Mouse (Mus musculus): ENCODE measurements around the gene Polr2i. TPM values are rescaled to one million over a fixed set of nuclear protein-coding genes. Genes with fewer than 3 reads are reported as not detected.

Gene Polr2i
- polyA plus RNA-seq, 1 experiment: 86.9 TPM

DNA sequence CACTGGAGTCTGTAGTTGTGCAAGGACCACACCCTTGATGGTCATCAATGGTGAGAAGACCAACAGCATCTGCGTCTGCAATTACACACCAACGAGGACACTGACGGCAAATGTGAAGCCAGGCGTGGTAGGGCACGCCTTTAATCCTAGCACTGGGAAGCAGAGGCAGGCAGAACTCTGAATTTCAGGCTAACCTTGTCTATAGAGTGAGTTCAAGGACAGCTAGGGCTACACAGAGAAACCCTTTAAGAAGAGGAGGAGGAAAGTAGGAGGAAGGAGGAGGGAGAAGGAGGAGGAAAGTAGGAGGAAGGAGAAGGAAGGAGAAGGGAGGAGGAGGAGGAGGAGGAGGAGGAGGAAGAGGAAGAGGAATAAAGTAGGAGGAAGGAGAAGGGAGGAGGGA lies 33.8 kb downstream of the Polr2i start:
- no peak for TF ChIP-seq POLR2A (IDR thresholded peaks at IDR 0.05; ENCODE audit: low read depth, low read length)
- TF ChIP-seq CTCF (IDR thresholded peaks at IDR 0.05; ENCODE audit: extremely low read depth, insufficient read length, insufficient replicate concordance, low read depth, low read length): no peak
- H3K4me1 ChIP-seq (ENCODE audit: control insufficient read depth, insufficient read depth, insufficient read length, low read length): no peaks in the 10 kb centered on the region
- 0 out of 2 replicates have a peak, but pooled peaks cover 1% of the 10 kb centered on the region for H3K36me3 ChIP-seq (ENCODE audit: control insufficient read depth, insufficient read depth, low read length)
- 90% methylated on average over 5 of the region's 5 CpGs for WGBS
- H3K27me3 ChIP-seq (ENCODE audit: control insufficient read depth, insufficient read depth, low read length): no peaks in the 10 kb centered on the region
- no peak overlapping the region for H3K4me3 ChIP-seq (ENCODE audit: low read depth, low read length)
- no peak overlapping the region for H3K27ac ChIP-seq (ENCODE audit: insufficient read depth, low read depth, low read length)

DNA sequence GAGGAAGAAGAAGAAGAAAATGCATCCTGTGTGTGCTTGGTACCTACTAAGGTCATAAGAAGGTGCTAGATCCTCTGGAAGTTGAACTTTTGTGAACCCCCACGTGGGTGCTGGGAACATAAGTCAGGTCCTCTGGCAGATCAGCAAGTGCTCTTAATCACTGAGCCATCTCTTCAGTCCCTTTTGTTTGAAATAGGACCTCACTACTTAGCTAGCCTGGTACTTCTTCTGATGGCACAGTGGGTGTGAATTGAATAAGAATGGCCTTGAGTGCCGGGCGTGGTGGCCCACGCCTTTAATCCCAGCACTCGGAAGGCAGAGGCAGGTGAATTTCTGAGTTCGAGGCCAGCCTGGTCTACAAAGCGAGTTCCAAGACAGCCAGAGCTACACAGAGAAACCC lies 34.2 kb downstream of the Polr2i start:
- H3K27me3 ChIP-seq (ENCODE audit: control insufficient read depth, insufficient read depth, low read length): no peaks in the 10 kb centered on the region
- no peak for TF ChIP-seq CTCF (IDR thresholded peaks at IDR 0.05; ENCODE audit: extremely low read depth, insufficient read length, insufficient replicate concordance, low read depth, low read length)
- no peak for TF ChIP-seq POLR2A (IDR thresholded peaks at IDR 0.05; ENCODE audit: low read depth, low read length)
- H3K4me1 ChIP-seq (ENCODE audit: control insufficient read depth, insufficient read depth, insufficient read length, low read length): no peaks in the 10 kb centered on the region
- 0 out of 2 replicates have a peak, but pooled peaks cover 1% of the 10 kb centered on the region for H3K36me3 ChIP-seq (ENCODE audit: control insufficient read depth, insufficient read depth, low read length)
- H3K27ac ChIP-seq (ENCODE audit: insufficient read depth, low read depth, low read length): no peak overlapping the region
- no peak overlapping the region for H3K4me3 ChIP-seq (ENCODE audit: low read depth, low read length)
- 89% methylated on average over 7 of the region's 7 CpGs for WGBS

DNA sequence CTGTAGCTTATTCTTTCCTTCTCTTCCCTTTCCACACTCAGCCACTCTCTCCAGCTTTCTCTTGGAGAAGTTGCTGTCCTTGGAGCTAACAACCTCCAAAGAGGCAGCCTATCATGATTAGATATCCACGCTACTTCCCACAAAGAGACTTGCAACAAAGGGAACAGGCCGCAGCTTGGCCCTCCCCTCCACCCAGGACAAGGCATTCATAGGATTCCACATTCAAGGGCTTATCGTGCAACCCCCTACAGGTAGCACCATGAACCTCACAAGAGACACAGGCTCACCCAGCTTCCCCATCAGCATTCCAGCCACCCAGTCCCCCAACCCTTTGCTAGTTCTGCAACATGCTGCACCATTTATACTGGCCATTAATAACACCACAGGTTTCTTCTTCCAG lies 35.0 kb downstream of the Polr2i start:
- H3K4me3 ChIP-seq (ENCODE audit: low read depth, low read length): no peak overlapping the region
- H3K4me1 ChIP-seq (ENCODE audit: control insufficient read depth, insufficient read depth, insufficient read length, low read length): no peaks in the 10 kb centered on the region
- 88% methylated on average over 3 of the region's 3 CpGs for WGBS
- H3K27ac ChIP-seq (ENCODE audit: insufficient read depth, low read depth, low read length): no peak overlapping the region
- 0 out of 2 replicates have a peak, but pooled peaks cover 1% of the 10 kb centered on the region for H3K36me3 ChIP-seq (ENCODE audit: control insufficient read depth, insufficient read depth, low read length)
- no peaks in the 10 kb centered on the region for H3K27me3 ChIP-seq (ENCODE audit: control insufficient read depth, insufficient read depth, low read length)
- no peak for TF ChIP-seq POLR2A (IDR thresholded peaks at IDR 0.05; ENCODE audit: low read depth, low read length)
- TF ChIP-seq CTCF (IDR thresholded peaks at IDR 0.05; ENCODE audit: extremely low read depth, insufficient read length, insufficient replicate concordance, low read depth, low read length): no peak

DNA sequence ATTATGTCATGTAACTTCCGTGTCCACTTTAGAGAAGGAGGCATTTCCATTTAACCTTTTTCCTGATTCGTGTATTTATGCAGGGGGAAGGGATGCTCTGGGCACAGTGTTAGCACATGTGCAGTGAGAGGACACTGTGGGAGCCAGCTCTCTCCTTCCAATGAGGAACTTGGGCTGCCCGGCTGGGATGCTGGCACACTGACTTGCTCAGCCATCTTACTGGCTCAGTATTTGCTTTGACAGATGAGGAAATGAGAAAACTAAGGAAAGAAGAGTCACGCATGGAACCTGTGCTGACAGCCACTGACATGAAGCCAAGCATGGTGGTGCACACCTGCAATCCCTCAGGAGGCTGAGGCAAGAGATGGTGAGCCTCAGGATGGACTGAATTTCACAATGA lies 37.9 kb downstream of the Polr2i start:
- H3K4me1 ChIP-seq (ENCODE audit: control insufficient read depth, insufficient read depth, insufficient read length, low read length): no peaks in the 10 kb centered on the region
- H3K4me3 ChIP-seq (ENCODE audit: low read depth, low read length): no peak overlapping the region
- WGBS: 85% methylated on average over 4 of the region's 4 CpGs
- H3K36me3 ChIP-seq (ENCODE audit: control insufficient read depth, insufficient read depth, low read length): 0 out of 2 replicates have a peak, but pooled peaks cover 1% of the 10 kb centered on the region
- no peak overlapping the region for H3K27ac ChIP-seq (ENCODE audit: insufficient read depth, low read depth, low read length)
- no peaks in the 10 kb centered on the region for H3K27me3 ChIP-seq (ENCODE audit: control insufficient read depth, insufficient read depth, low read length)
- no peak for TF ChIP-seq CTCF (IDR thresholded peaks at IDR 0.05; ENCODE audit: extremely low read depth, insufficient read length, insufficient replicate concordance, low read depth, low read length)
- TF ChIP-seq POLR2A (IDR thresholded peaks at IDR 0.05; ENCODE audit: low read depth, low read length): no peak

DNA sequence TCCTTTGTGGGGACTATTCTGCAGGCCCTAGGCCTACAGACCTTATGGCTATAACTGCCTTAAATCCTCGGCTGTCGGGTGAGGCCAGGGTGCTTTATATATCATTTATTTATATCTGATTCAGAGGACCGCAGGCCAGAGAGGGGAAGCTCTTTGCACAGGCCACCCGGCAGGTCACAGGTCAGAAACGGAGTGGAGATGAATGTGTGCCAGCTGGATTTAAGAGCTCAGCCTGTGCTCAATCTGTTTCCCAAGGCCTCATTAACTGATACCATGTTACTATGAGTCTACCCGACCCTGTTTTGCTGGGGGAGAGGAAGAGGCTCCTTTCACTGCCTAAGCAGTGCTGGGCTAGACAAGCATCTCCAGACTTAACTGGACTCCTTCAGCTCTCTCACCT lies 42.6 kb downstream of the Polr2i start:
- Histone ChIP-seq H3K27me3 (ENCODE audit: control insufficient read depth, insufficient read depth, low read length) (no peaks in the 10 kb centered on the region), H3K4me3 (ENCODE audit: low read depth, low read length) (no peak overlapping the region), H3K36me3 (ENCODE audit: control insufficient read depth, insufficient read depth, low read length) (no peaks in the 10 kb centered on the region), H3K27ac (ENCODE audit: insufficient read depth, low read depth, low read length) (no peak overlapping the region), H3K4me1 (ENCODE audit: control insufficient read depth, insufficient read depth, insufficient read length, low read length) (no peaks in the 10 kb centered on the region)
- TF ChIP-seq POLR2A (IDR thresholded peaks at IDR 0.05; ENCODE audit: low read depth, low read length): no peak
- TF ChIP-seq CTCF (IDR thresholded peaks at IDR 0.05; ENCODE audit: extremely low read depth, insufficient read length, insufficient replicate concordance, low read depth, low read length): no peak
- 80% methylated on average over 6 of the region's 6 CpGs for WGBS

DNA sequence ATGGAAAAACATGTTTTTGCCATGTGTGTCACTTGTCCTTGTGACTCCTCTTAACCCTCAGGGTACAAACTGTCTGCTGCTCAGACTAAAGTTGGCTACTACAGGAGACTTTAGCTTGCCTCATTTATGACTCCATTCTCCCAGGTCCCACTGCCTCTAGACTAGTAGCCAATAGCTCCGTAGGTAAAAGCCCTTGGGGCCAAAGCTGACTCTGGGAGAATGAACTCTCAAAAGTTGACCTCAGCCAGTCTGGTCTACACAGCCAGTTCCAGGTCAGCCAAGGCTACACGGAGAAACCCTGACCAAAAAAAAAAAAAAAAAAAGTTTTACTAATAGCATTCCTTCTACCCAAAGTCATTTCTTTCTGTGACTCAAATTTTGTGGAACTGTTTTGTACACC lies 47.2 kb downstream of the Polr2i start:
- H3K4me1 ChIP-seq (ENCODE audit: control insufficient read depth, insufficient read depth, insufficient read length, low read length): peaks cover 2% of the 10 kb centered on the region
- no peak overlapping the region for H3K27ac ChIP-seq (ENCODE audit: insufficient read depth, low read depth, low read length)
- 46% methylated on average over 2 of the region's 2 CpGs for WGBS
- H3K4me3 ChIP-seq (ENCODE audit: low read depth, low read length): no peak overlapping the region
- H3K36me3 ChIP-seq (ENCODE audit: control insufficient read depth, insufficient read depth, low read length): no peaks in the 10 kb centered on the region
- no peaks in the 10 kb centered on the region for H3K27me3 ChIP-seq (ENCODE audit: control insufficient read depth, insufficient read depth, low read length)
- TF ChIP-seq CTCF (IDR thresholded peaks at IDR 0.05; ENCODE audit: extremely low read depth, insufficient read length, insufficient replicate concordance, low read depth, low read length) (no peak), POLR2A (IDR thresholded peaks at IDR 0.05; ENCODE audit: low read depth, low read length) (no peak)

DNA sequence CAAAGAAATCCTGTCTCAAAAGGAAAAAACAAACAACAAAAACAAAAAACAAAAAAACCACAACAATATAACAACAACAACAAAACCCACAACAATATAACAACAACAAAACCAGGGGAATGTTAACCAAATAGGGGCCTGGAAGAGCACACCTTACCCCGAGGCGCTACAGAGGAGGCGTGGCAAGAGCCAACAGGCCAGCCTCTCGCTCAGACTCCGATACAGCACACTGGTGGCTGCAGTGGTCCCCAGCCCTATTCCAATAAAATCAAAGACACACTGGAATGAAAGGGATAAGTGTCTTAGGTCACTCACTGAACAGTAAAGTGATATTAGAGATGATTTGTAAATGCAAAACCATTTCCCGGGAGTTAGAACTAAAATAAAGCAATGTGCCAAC lies 47.8 kb downstream of the Polr2i start:
- no peak for TF ChIP-seq CTCF (IDR thresholded peaks at IDR 0.05; ENCODE audit: extremely low read depth, insufficient read length, insufficient replicate concordance, low read depth, low read length)
- no peak for TF ChIP-seq POLR2A (IDR thresholded peaks at IDR 0.05; ENCODE audit: low read depth, low read length)
- no peak overlapping the region for H3K27ac ChIP-seq (ENCODE audit: insufficient read depth, low read depth, low read length)
- peaks cover 2% of the 10 kb centered on the region for H3K4me1 ChIP-seq (ENCODE audit: control insufficient read depth, insufficient read depth, insufficient read length, low read length)
- WGBS: 1% methylated on average over 6 of the region's 6 CpGs
- no peaks in the 10 kb centered on the region for H3K36me3 ChIP-seq (ENCODE audit: control insufficient read depth, insufficient read depth, low read length)
- H3K4me3 ChIP-seq (ENCODE audit: low read depth, low read length): peak overlapping the region; percentile 95
- H3K27me3 ChIP-seq (ENCODE audit: control insufficient read depth, insufficient read depth, low read length): no peaks in the 10 kb centered on the region
